15 mouse cellular contexts compared by ENCODE assay signal in the genomic region with DNA sequence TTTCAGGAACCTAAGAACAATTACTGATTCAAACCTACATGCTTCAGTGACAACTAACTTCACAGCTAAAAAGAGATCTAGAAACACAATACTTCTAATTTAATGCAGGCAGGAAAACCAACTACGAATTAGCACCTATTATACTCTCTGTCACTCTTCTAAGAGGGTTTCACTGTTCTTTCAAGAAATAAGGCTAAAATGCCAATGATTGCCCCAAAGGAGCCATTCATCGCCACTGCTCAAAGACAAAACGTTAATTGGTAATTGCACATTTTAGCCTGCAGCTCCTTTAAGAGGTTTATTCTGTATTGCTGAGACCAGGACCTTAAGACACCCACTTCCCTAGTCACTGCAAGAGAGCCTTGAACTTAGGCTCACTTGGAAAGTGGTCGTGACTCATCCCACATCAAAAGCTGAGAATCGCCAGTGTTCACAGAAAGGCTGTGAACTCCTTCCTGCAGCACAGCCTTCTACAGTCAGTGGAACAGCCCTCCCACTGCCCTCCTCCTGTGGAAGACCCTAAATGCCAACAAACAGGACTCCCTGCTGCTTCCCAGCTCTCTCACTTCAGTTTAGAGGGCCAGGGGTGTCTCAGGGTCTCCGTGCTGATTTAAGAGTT. TPM values are rescaled to one million over a fixed set of nuclear protein-coding genes. Genes with fewer than 3 reads are reported as not detected.
DNase-seq lines count a peak whose midpoint lies in the region; ATAC-seq lines count a peak whose summit lies in the region.
"Had no signal": no experiment of that assay in that cellular context is flagged by ENCODE, and none has a peak within 500 bp of the region (broad histone marks: within the 10 kb centered on the region; RNA-seq: fewer than 3 reads in every experiment).

No protein-coding gene starts in this region.

- peaks cover 17% of the 10 kb centered on the region for H3K4me1 ChIP-seq in limb, embryonic 13.5 days
- H3K4me1 ChIP-seq in limb, embryonic 10.5 days: peaks cover 19% of the 10 kb centered on the region
- H3K4me1 ChIP-seq in embryonic facial prominence, embryonic 13.5 days: peaks cover 21% of the 10 kb centered on the region
- H3K4me1 ChIP-seq in midbrain, embryonic 15.5 days: peaks cover 7% of the 10 kb centered on the region
- H3K4me1 ChIP-seq: liver, embryonic 15.5 days had no signal

- 42% methylated on average over 6 of the region's 6 CpGs for WGBS in limb, embryonic 13.5 days
- 44% methylated on average over 6 of the region's 6 CpGs for WGBS in limb, embryonic 10.5 days
- 28% methylated on average over 6 of the region's 6 CpGs for WGBS in embryonic facial prominence, embryonic 13.5 days
- WGBS in midbrain, embryonic 15.5 days: 33% methylated on average over 6 of the region's 6 CpGs

- no peak overlapping the region for H3K27ac ChIP-seq in limb, embryonic 13.5 days
- H3K27ac ChIP-seq in limb, embryonic 10.5 days: no peak overlapping the region
- 0 out of 2 replicates have a peak overlapping the region, but pooled peaks have one; percentile 41 for H3K27ac ChIP-seq in embryonic facial prominence, embryonic 13.5 days
- 0 out of 2 replicates have a peak overlapping the region, but pooled peaks have one; percentile 12 for H3K27ac ChIP-seq in midbrain, embryonic 15.5 days
- H3K27ac ChIP-seq: heart, embryonic 10.5 days; liver, embryonic 15.5 days had no signal

- no peak overlapping the region for H3K4me3 ChIP-seq in limb, embryonic 13.5 days
- no peak overlapping the region for H3K4me3 ChIP-seq in limb, embryonic 10.5 days
- H3K4me3 ChIP-seq in embryonic facial prominence, embryonic 13.5 days: no peak overlapping the region
- H3K4me3 ChIP-seq in midbrain, embryonic 15.5 days: no peak overlapping the region
- H3K4me3 ChIP-seq: heart, embryonic 10.5 days; liver, embryonic 15.5 days; megakaryocyte, embryonic 14.5 days had no signal

- H3K9ac ChIP-seq in limb, embryonic 13.5 days: no peak overlapping the region; the same call in 1 of the 2 replicates
- no peak overlapping the region for H3K9ac ChIP-seq in embryonic facial prominence, embryonic 13.5 days
- no peak overlapping the region for H3K9ac ChIP-seq in midbrain, embryonic 15.5 days
- H3K9ac ChIP-seq: liver, embryonic 15.5 days had no signal

- H3K4me2 ChIP-seq in limb, embryonic 13.5 days (replicated peaks): no peak overlapping the region
- H3K4me2 ChIP-seq in embryonic facial prominence, embryonic 13.5 days: no peak overlapping the region
- no peak overlapping the region for H3K4me2 ChIP-seq in midbrain, embryonic 15.5 days
- H3K4me2 ChIP-seq: liver, embryonic 15.5 days had no signal

- H3K9me3 ChIP-seq in limb, embryonic 13.5 days: no peaks in the 10 kb centered on the region
- H3K9me3 ChIP-seq in limb, embryonic 10.5 days (replicated peaks): no peaks in the 10 kb centered on the region
- H3K9me3 ChIP-seq in embryonic facial prominence, embryonic 13.5 days: no peaks in the 10 kb centered on the region
- no peaks in the 10 kb centered on the region for H3K9me3 ChIP-seq in midbrain, embryonic 15.5 days
- H3K9me3 ChIP-seq: heart, embryonic 10.5 days; liver, embryonic 15.5 days; megakaryocyte, embryonic 14.5 days had no signal

- no peak for DNase-seq in limb, embryonic 10.5 days (ENCODE audit: low spot score)
- peak; percentile 39 to 44 for DNase-seq in adrenal gland, adult 18-20 months (ENCODE audit: low spot score in 2 of 2)
- DNase-seq in gastrocnemius, adult 8-10 months (ENCODE audit: low spot score in 2 of 2): no peak
- no peak for DNase-seq in cerebellum, postnatal 14 days
- no peak for DNase-seq in spleen, adult 18-20 months
- DNase-seq: cerebellum, adult 18-20 months; layer of hippocampus, postnatal 36 days had no signal

- peaks cover 36% of the 10 kb centered on the region for H3K36me3 ChIP-seq in limb, embryonic 13.5 days
- H3K36me3 ChIP-seq in limb, embryonic 10.5 days: peaks cover 59% of the 10 kb centered on the region
- H3K36me3 ChIP-seq in embryonic facial prominence, embryonic 13.5 days: peaks cover 35% of the 10 kb centered on the region
- peaks cover 28% of the 10 kb centered on the region for H3K36me3 ChIP-seq in midbrain, embryonic 15.5 days (replicated peaks)
- H3K36me3 ChIP-seq: liver, embryonic 15.5 days had no signal

- H3K27me3 ChIP-seq in limb, embryonic 13.5 days: no peaks in the 10 kb centered on the region
- no peaks in the 10 kb centered on the region for H3K27me3 ChIP-seq in limb, embryonic 10.5 days (ENCODE audit: low read depth, poor library complexity, severe bottlenecking)
- no peaks in the 10 kb centered on the region for H3K27me3 ChIP-seq in embryonic facial prominence, embryonic 13.5 days
- no peaks in the 10 kb centered on the region for H3K27me3 ChIP-seq in midbrain, embryonic 15.5 days (replicated peaks)
- H3K27me3 ChIP-seq: CH12.LX; liver, embryonic 15.5 days; megakaryocyte, embryonic 14.5 days had no signal

- ATAC-seq in limb, embryonic 13.5 days (ENCODE audit: low FRiP score, low read depth): 0 out of 2 replicates have a peak, but pooled peaks have one; percentile 29
- ATAC-seq in embryonic facial prominence, embryonic 13.5 days (ENCODE audit: insufficient number of reproducible peaks, insufficient read depth, low FRiP score, low TSS enrichment, low read depth): no peak
- no peak for ATAC-seq in midbrain, embryonic 15.5 days (replicated peaks)
- ATAC-seq: intestine, postnatal 0 days had no signal

RNA-seq across cellular contexts. Expression of a gene that starts 42.2 kb away (rescaled TPM):
- polyA plus RNA-seq in limb, embryonic 13.5 days (2015; fragmentation: Nextera tagmentation; extraction: Ambion mirVana): 46.2 and 49.8 TPM in 2 replicates
- 68.8 and 80.7 TPM in 2 replicates for polyA plus RNA-seq in limb, embryonic 10.5 days (2016; fragmentation: Nextera tagmentation; extraction: Ambion mirVana)
- 1 to 10 TPM; 5.7 to 9.3 TPM for total RNA-seq in adrenal gland, adult 18-20 months (2021)
- polyA plus RNA-seq in embryonic facial prominence, embryonic 13.5 days (2015; fragmentation: Nextera tagmentation; extraction: Ambion mirVana): 49.5 and 52.7 TPM in 2 replicates
- 207 and 233 TPM in 2 replicates for polyA plus RNA-seq in midbrain, embryonic 15.5 days (2015; fragmentation: Nextera tagmentation; extraction: Ambion mirVana)
- 10 to 100 TPM; 26.9 to 36.7 (median 27.8) TPM for total RNA-seq in gastrocnemius, adult 8-10 months (2022)

Comparison
In these comparisons a context has a peak if more than half of its experiments do, and no peak if none do; other contexts are left out.
1. H3K27ac ChIP-seq: peak in embryonic facial prominence, embryonic 13.5 days (single experiment) and midbrain, embryonic 15.5 days (single experiment); none in limb, embryonic 13.5 days (single experiment) and limb, embryonic 10.5 days (single experiment).
2. DNase-seq: peak in adrenal gland, adult 18-20 months (2 of 2); none in limb, embryonic 10.5 days (single experiment), gastrocnemius, adult 8-10 months (0 of 2), cerebellum, postnatal 14 days (0 of 2) and spleen, adult 18-20 months (0 of 2).